Mouse (Mus musculus): ENCODE data around the gene Actn2. TPM values are rescaled to one million over a fixed set of nuclear protein-coding genes. Genes with fewer than 3 reads are reported as not detected.
A peak's percentile ranks its signal among the peaks of the same experiment; 100 is the strongest.

Actn2 gene
- polyA plus RNA-seq, 1 experiment, result 0.07 TPM

DNA sequence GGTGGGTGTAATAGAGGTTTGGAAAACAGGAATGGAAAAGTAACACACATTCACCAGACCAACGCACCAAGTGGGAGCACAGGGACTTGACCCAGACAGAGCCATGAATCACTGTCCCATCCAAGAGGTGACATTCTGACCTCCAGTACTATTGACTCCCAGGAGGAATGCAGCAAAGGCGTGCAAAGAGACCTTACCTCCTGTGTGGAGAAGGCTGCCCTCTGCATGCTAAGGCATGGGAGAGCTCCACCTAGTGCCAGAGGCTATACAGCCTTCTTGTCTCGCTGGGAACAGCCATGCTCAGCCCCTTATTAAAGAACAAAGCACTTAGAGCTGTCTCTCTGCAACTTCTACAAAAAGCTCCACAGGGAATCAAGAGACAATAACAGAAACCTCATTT, 73.5 kb downstream of the Actn2 start:
- H3K36me3 ChIP-seq (ENCODE audit: control insufficient read depth, insufficient read depth), result no peaks in the 10 kb centered on the region
- H3K79me2 ChIP-seq (ENCODE audit: control insufficient read depth, insufficient read depth), result no peaks in the 10 kb centered on the region
- H3K79me3 ChIP-seq (ENCODE audit: low read depth), result no peaks in the 10 kb centered on the region

DNA sequence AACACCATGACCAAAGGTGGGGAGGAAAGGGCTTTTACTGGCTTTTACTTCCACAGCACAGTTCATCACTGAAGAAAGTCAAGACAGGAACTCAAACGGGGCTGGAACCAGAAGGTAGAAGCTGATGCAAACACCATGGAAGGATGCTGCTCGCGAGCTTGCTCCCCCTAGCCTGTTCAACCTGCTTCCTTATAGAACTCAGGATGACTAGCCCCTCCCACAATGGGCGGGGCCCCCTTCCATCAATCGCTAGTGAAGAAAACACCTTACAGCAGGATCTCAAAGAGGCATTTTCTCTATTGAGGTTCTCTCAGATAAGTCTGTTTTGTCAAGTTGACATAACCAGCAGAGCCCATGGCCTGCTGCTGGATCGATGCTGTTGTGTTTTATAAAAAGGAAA, 76.6 kb downstream of the Actn2 start:
- H3K4me3 ChIP-seq (ENCODE audit: insufficient read depth, poor library complexity, severe bottlenecking), result no peak overlapping the region
- no peaks in the 10 kb centered on the region for H3K27me3 ChIP-seq (ENCODE audit: control insufficient read depth, insufficient read depth, insufficient read length)
- H3K79me2 ChIP-seq (ENCODE audit: control insufficient read depth, insufficient read depth), result no peaks in the 10 kb centered on the region
- no peaks in the 10 kb centered on the region for H3K36me3 ChIP-seq (ENCODE audit: control insufficient read depth, insufficient read depth)
- no peak overlapping the region for H3ac ChIP-seq (ENCODE audit: control insufficient read depth, insufficient read length, low read depth)
- TF ChIP-seq CEBPB (IDR thresholded peaks at IDR 0.05; ENCODE audit: low read depth), result no peak
- H3K79me3 ChIP-seq (ENCODE audit: low read depth), result no peaks in the 10 kb centered on the region

More for the DNA sequence above, 73.5 kb downstream of the Actn2 start:
- no peak overlapping the region for H3K4me3 ChIP-seq (ENCODE audit: insufficient read depth, poor library complexity, severe bottlenecking)
- H3ac ChIP-seq (ENCODE audit: control insufficient read depth, insufficient read length, low read depth), result no peak overlapping the region
- TF ChIP-seq CTCF (IDR thresholded peaks at IDR 0.05; ENCODE audit: control insufficient read depth, insufficient read depth, insufficient read length), result peak; percentile 9
- TF ChIP-seq MYOD1 (IDR thresholded peaks at IDR 0.05; ENCODE audit: control insufficient read depth, insufficient read length, low read depth), result no peak
- no peaks in the 10 kb centered on the region for H3K27me3 ChIP-seq (ENCODE audit: control insufficient read depth, insufficient read depth, insufficient read length)

DNA sequence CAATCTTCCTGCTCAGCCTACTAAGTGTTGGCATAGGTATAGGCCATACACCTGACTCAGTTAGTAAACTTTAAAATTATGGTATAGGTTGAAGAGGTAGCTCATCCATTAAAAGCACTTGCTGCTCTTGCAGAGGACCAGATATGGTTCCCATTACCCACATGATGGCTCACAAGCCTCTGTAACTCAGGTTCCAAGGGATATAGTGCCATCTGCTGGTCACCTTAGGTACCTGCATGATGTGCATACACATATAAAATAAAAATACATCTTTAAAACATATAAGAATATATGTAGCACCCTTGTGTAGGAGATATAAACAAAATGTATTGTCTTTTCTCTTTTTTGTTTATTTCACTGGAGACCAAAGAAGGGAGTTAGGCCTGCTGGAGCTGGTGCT, 79.1 kb downstream of the Actn2 start:
- no peak for TF ChIP-seq CTCF (IDR thresholded peaks at IDR 0.05; ENCODE audit: control insufficient read depth, insufficient read depth, insufficient read length)
- Histone ChIP-seq H3K4me3 (ENCODE audit: insufficient read depth, poor library complexity, severe bottlenecking) (no peak overlapping the region), H3K79me2 (ENCODE audit: control insufficient read depth, insufficient read depth) (peaks cover 14% of the 10 kb centered on the region), H3K27me3 (ENCODE audit: control insufficient read depth, insufficient read depth, insufficient read length) (no peaks in the 10 kb centered on the region), H3K36me3 (ENCODE audit: control insufficient read depth, insufficient read depth) (no peaks in the 10 kb centered on the region), H3ac (ENCODE audit: control insufficient read depth, insufficient read length, low read depth) (no peak overlapping the region), H3K79me3 (ENCODE audit: low read depth) (peaks cover 6% of the 10 kb centered on the region)

DNA sequence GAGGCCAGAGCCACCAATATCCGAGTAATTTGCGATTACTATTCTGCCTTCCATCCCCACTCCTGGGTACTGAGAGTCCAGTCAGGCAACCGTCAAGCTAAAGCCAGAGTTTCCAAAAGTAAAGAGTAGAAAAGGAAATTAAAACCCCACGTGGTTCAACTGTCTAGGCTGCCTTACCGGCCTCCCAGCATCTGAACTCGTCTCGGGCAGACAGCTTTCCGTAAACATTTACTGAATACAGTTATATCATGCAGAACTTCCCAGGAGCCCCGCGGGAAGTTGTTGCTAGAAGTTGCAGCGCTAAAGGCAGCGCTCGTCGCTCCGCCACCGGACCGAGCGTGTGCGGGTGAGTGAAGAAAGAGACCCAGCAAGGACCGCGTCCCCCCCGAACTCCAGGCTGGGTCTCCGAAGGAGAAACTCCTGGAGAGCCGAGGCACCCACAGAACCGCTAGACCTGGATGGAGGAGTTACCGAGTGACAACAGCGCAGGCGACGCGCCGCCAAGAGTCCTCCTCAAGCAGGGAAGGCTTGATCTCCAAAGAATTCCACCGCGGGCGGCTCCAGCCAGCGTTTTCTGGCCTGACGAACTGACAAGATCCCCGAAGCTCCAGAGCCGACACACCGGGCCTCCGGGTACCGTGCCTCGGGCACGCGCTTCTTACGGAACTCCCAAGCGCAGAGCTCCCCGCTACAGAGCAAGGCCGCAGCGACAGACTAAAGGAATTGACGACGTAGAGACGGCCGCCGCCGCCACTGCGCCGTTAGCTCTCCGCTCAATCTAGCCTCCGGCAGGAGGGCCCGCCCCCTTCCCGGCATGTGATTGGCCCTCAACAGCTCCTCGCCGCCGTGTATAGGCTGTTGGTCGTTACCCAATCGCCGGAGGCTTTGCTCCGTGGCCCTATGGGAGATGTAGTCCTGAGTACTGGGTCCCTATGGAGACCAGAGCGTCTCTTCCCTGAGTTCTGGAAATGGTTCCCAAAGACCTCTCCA, 82.9 kb downstream of the Actn2 start, which contains the start of gene Mtr:
TSS of gene Mtr (minus strand) at position 723 of the 990 bp plus-strand sequence.
- TF ChIP-seq CEBPB (IDR thresholded peaks at IDR 0.05; ENCODE audit: low read depth) (peak; percentile 22), FOSL1 (IDR thresholded peaks at IDR 0.05; ENCODE audit: insufficient read depth, low read length, poor library complexity, severe bottlenecking) (no peak), MYOG (IDR thresholded peaks at IDR 0.05; ENCODE audit: control insufficient read depth, extremely low read depth, insufficient read length) (no peak)
- Histone ChIP-seq H3K27me3 (ENCODE audit: control insufficient read depth, insufficient read depth, insufficient read length) (no peaks in the 10 kb centered on the region), H3ac (ENCODE audit: control insufficient read depth, insufficient read length, low read depth) (peak within 1 kb of the TSS; percentile 93), H3K36me3 (ENCODE audit: control insufficient read depth, insufficient read depth) (peaks cover 15% of the 10 kb centered on the region), H3K79me3 (ENCODE audit: low read depth) (peaks cover 25% of the 10 kb centered on the region), H3K4me3 (ENCODE audit: insufficient read depth, poor library complexity, severe bottlenecking) (peak within 1 kb of the TSS; percentile 65), H3K79me2 (ENCODE audit: control insufficient read depth, insufficient read depth) (peaks cover 45% of the 10 kb centered on the region)

DNA sequence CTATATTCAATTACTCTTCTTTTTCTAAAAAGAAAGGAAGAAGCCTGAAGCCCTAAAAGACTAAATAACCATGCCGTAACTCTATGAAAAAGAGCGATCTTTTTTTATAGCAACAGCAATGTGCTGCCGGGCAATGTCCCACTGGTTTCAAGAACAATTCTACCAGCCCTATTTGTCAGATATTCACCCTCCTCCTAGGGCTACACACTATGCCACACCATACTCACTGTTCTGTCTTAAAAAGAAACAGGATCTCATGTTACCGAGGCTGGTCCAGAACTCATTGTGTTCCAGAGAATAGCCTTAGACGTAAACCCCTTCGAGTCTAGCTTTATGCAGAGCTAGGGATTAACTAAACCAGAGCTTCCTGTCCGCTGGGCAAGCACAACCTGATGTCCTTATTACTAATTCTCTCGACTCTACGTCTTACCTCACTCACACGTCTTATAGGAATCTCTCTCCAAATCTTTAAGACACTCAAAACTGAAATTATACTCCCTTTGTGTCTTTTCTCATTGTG, 83.6 kb downstream of the Actn2 start:
- peaks cover 45% of the 10 kb centered on the region for H3K79me2 ChIP-seq (ENCODE audit: control insufficient read depth, insufficient read depth)
- H3ac ChIP-seq (ENCODE audit: control insufficient read depth, insufficient read length, low read depth), result peak overlapping the region; percentile 93
- TF ChIP-seq CTCF (IDR thresholded peaks at IDR 0.05; ENCODE audit: control insufficient read depth, insufficient read depth, insufficient read length), result no peak
- TF ChIP-seq CEBPB (IDR thresholded peaks at IDR 0.05; ENCODE audit: low read depth), result no peak
- TF ChIP-seq MYOG (IDR thresholded peaks at IDR 0.05; ENCODE audit: control insufficient read depth, extremely low read depth, insufficient read length), result no peak
- TF ChIP-seq FOSL1 (IDR thresholded peaks at IDR 0.05; ENCODE audit: insufficient read depth, low read length, poor library complexity, severe bottlenecking), result no peak
- TF ChIP-seq USF1 (IDR thresholded peaks at IDR 0.05; ENCODE audit: low read depth), result no peak
- no peak for TF ChIP-seq MYOD1 (IDR thresholded peaks at IDR 0.05; ENCODE audit: control insufficient read depth, insufficient read length, low read depth)
- no peak for TF ChIP-seq MAX (IDR thresholded peaks at IDR 0.05)
- no peaks in the 10 kb centered on the region for H3K27me3 ChIP-seq (ENCODE audit: control insufficient read depth, insufficient read depth, insufficient read length)
- H3K36me3 ChIP-seq (ENCODE audit: control insufficient read depth, insufficient read depth), result peaks cover 15% of the 10 kb centered on the region
- H3K4me3 ChIP-seq (ENCODE audit: insufficient read depth, poor library complexity, severe bottlenecking), result peak overlapping the region; percentile 65
- H3K79me3 ChIP-seq (ENCODE audit: low read depth), result peaks cover 27% of the 10 kb centered on the region

DNA sequence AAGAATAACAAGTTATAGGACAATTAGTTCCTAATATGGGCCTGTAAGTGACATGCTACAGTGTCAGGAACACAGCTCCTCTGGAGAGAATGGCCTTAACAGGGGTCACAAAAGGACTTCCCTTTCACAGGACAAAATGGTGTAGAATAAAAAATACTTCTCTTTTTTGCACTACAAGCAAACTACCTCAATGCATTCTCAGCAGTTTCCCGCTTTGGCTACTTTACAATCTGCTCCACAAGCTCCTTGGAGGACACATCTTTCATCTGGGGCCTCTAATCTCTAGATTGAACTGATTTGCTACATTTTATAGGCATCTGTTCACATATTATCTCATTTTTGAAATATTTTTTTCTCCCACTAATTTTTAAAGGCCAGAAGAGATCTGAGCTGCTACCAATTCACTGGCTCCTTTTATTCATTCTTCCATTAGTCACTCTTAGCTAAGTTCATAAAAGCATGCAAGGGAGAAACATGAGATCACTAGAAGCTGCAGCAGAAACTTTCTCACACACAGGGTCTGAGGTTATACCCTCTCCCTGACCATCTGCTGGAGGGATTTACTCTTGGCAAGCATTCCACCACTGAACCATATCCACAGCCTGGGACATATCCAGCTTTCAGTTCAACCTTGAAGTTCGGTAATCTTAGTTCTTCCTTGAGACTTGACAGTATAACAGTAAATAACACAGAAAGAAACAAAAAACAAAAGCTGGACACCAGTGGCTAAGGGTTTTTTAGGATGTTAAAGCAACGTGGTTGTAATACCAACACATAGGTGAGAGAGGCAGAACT, 84.5 kb downstream of the Actn2 start:
- Histone ChIP-seq H3K4me3 (ENCODE audit: insufficient read depth, poor library complexity, severe bottlenecking) (peak overlapping the region; percentile 3), H3K79me2 (ENCODE audit: control insufficient read depth, insufficient read depth) (peaks cover 45% of the 10 kb centered on the region), H3K36me3 (ENCODE audit: control insufficient read depth, insufficient read depth) (peaks cover 15% of the 10 kb centered on the region), H3K27me3 (ENCODE audit: control insufficient read depth, insufficient read depth, insufficient read length) (no peaks in the 10 kb centered on the region), H3ac (ENCODE audit: control insufficient read depth, insufficient read length, low read depth) (peak overlapping the region; percentile 30), H3K79me3 (ENCODE audit: low read depth) (peaks cover 29% of the 10 kb centered on the region)
- TF ChIP-seq CEBPB (IDR thresholded peaks at IDR 0.05; ENCODE audit: low read depth), result no peak
- no peak for TF ChIP-seq FOSL1 (IDR thresholded peaks at IDR 0.05; ENCODE audit: insufficient read depth, low read length, poor library complexity, severe bottlenecking)
- TF ChIP-seq CTCF (IDR thresholded peaks at IDR 0.05; ENCODE audit: control insufficient read depth, insufficient read depth, insufficient read length), result no peak
- no peak for TF ChIP-seq MYOD1 (IDR thresholded peaks at IDR 0.05; ENCODE audit: control insufficient read depth, insufficient read length, low read depth)

Measured in C2C12 (cell line).